Mouse (Mus musculus): Measurements from ENCODE around the gene Mfsd13b.
"Not testable (repeated sequence)": the region's sequence is repeated elsewhere in the genome, so short reads cannot be mapped to it uniquely, and the experiment has no call there.

The Mfsd13b gene

DNA sequence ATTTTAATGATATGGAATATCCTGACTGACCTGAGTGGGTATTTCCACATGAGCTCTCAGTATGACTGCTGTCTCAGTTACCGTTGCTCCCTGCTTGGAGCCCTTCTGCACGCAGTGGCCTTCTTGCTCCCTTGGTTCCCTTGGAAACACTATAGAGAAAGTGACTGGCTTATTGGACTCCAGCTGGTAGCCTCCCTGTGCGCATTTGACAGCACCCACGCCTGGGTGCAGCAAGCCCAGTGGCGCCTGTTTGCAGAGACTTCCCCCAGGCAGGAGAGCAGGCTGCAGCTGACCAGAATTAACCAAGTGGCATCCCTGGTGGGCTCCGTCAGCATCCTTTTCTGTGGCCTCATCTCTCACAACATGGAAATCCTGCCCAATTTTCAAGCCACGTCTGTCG is 8.9 kb downstream of the Mfsd13b start:
- no peak for DNase-seq (ENCODE audit: low spot score)

DNA sequence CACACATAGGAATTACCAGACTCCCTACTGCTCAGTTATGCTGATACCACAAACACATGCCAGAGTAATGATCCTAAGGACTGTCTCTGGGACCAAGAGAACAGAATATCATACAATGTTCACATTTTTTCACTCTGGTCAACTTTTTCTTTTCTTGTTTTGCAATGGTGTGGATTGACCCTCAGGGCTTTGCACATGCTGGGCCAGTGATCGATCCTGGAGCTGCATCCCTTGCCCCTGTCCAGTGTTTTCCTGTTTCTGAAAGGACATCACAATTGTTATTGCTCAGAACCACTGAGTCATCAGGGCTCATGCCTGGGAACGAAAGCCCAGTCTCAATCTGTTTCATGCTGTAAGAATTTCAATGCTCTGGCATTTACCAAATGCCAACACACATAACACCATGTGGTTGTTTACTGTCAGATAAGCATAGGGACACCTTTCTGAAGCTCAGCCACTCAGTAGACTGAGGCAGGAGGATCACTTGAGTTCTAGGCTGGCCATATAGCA is 16.8 kb downstream of the Mfsd13b start:
- DNase-seq (ENCODE audit: low spot score), result no peak

- no peak for DNase-seq (ENCODE audit: low spot score)
These were observed 17.9 kb downstream of the Mfsd13b start for GRCm38 (mm10) chr7:121000065-121000822.

DNA sequence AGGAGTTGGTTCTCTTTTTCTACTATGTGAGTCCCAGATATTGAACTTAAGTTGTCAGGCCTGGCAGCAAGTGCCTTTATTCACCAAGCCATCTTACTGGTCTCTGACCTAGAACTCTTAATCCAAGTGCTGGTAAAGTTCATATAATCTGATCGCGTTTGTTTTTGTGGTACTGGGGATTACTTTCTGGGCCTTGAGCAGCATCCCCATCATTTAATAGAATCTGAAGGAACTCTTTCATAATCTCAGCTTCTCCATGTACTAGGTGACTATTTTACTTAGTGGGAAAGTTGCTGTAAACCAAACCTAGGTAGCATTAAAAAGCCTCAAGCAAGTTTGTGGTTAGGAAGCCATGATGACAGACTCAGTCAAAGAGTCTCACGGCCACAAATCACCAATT is 19.6 kb downstream of the Mfsd13b start:
- DNase-seq (ENCODE audit: low spot score), result no peak

- no peak for DNase-seq (ENCODE audit: low spot score)
These were observed 20.2 kb downstream of the Mfsd13b start for GRCm38 (mm10) chr7:121002407-121002928.

DNA sequence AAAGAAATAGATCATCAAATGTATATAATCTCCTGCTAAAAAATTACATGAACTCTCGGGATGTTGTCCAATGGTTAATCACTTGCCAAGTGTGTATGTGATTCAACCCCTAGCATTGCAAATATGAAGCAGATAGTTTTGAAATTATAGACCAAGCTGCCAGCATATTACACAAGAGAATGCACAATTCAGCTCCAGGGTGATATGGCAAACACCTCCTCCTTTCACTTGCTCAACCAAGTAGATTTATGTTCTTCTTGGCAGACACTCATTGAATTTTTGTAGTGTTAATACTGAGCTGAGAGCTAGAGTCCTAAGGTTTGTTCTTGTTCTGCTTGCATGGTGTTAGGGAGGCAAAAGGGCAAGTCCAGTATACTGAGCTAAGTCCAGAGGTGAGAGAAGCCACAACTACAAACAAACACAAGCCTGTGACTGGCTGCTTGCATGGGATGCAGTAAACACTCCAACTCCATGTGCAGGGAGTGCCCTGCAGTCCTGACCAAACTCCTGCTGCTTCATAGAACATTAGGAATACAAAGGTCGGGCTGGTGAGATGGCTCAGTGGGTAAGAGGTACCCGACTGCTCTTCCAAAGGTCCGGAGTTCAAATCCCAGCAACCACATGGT is 21.6 kb downstream of the Mfsd13b start:
- DNase-seq (ENCODE audit: low spot score), result no peak

- DNase-seq (ENCODE audit: low spot score), result no peak
These were observed 29.7 kb downstream of the Mfsd13b start for GRCm38 (mm10) chr7:121011794-121012689.

DNA sequence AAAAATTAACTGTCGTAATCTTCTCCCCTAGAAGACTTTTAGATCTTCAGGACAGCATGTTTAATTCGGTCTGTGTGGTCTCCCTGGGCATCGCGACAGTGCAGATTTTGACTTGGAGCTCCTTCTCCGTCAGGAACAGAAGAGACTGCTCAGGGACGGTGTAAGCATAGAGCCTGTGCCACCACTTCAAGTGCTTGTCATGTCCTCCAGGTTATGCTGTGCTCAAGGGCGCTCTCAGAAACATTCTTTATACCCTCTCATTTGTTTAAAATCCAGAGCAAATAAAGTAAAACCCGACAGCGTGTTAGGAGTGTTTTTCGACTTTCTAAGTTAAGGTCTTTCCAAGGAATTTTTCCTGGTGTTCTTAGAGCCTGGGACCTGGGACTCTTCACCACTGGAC is 32.2 kb downstream of the Mfsd13b start:
- no peak for DNase-seq (ENCODE audit: low spot score)

DNA sequence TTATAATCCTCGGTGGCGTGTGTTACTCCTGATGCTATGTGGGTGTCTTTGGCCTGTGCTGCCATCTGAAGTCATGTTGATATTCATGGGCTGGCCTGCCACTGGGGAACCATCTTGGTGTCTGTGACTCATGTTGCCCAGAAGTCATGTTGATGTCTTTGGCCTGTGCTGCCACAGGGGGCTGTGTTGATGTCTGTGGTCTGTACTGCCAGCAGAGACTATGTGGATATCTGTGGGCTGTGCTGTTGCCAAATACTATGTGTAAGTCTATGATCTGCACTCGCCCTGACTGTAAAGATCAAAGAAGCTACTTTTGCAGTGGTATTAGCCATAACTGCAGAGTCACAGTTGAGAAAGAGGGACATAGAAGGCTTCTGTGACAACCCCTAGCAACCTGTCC is 36.5 kb downstream of the Mfsd13b start:
- DNase-seq (ENCODE audit: low spot score), result no peak

- peak; percentile 20 for DNase-seq (ENCODE audit: low spot score)
These were observed 38.0 kb downstream of the Mfsd13b start for GRCm38 (mm10) chr7:121020277-121020676.

- DNase-seq (ENCODE audit: low spot score), result no peak
These were observed 43.1 kb downstream of the Mfsd13b start for GRCm38 (mm10) chr7:121025221-121026008.

- DNase-seq (ENCODE audit: low spot score), result no peak
These were observed 44.0 kb downstream of the Mfsd13b start for GRCm38 (mm10) chr7:121026300-121026699.

DNA sequence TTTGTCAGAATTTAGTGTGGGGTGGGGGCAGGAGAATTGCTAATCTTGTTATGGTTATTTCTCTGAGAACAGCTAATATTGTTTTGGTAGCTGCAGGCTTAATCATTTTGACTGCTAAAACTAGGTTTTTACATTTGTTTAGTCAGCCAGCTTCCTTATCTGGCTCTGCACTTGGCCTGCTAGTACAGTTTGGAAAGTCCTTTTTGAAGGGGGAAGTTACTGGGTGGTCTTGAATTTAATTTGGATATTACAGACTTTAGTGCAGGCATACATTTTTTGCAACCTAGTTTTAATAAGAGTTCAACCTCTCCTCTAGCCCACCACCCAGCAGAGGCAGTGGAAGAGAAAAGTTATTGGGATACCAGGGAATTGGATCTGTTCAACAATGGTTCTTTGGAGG is 47.6 kb downstream of the Mfsd13b start:
- not testable (repeated sequence) for DNase-seq (ENCODE audit: low spot score)

GRCm38 (mm10) chr7:121033856-121034652 is 51.7 kb downstream of the Mfsd13b start, which contains the start of gene Mettl9:
Gene Mettl9 (plus strand): TSS chr7:121034445.
- DNase-seq (ENCODE audit: low spot score), result peak; percentile 97

GRCm38 (mm10) chr7:121034701-121035141 is 52.4 kb downstream of the Mfsd13b start:
- DNase-seq (ENCODE audit: low spot score), result no peak

- DNase-seq (ENCODE audit: low spot score), result peak; percentile 58
These were observed 52.9 kb downstream of the Mfsd13b start for GRCm38 (mm10) chr7:121035161-121035721.

- DNase-seq (ENCODE audit: low spot score), result no peak
These were observed 58.3 kb downstream of the Mfsd13b start for GRCm38 (mm10) chr7:121040595-121040994.

DNA sequence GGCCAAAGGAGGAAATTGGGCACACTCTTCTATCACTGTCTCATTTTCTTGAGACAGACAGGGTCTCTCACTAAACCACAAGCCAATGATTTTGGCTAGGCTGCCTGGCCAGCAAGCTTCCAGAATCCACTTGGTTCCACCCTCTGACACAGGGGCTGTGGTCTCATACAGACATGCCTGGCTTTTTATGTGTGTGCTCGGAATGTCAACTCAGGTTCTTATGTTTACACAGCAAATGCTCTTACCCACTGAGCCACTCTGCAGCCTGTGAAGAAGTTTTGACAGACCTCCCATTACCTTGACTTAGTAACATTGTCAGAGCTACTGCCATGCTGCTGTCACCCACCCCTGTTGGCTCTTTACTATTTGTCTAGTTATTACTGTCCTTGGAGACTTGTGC is 59.7 kb downstream of the Mfsd13b start:
- DNase-seq (ENCODE audit: low spot score), result no peak

DNA sequence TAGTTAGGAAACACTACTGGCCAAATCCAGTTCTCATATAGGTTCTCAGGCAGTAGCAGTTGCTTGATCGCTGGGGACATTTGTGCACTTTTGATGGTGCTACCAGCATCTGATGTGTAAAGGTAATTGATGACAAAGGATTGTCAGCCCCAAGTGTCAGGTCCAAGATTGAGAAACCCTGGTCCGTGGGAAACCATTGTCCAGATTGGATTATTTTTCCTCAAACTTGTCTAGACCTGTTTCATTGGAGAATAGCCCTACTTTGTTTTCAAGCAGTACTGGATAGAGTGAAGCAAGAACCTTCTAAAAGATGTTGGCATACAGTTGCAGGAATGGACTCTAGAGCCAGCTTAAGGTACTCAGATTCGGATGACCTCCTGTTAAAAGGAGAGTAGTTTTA is 60.7 kb downstream of the Mfsd13b start:
- DNase-seq (ENCODE audit: low spot score), result no peak

DNA sequence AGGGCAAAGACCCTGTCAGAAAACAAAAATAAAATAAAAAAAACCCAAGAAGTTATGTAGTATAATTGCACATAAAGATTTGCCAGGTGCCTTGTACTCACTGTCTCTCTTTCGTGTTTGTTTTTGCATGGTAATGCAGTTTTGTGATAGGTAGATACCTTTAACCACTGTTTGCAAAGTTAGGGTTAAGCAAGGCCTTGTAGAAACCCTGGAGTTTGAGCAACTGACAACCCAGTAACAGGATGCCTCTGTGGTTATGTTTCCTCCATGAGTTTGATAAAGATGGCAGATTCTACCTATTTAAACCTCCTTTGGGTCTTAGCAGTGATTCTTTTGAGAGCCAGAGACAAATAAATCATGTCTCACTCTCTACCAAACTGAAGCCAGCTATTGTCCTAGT is 61.2 kb downstream of the Mfsd13b start:
- DNase-seq (ENCODE audit: low spot score), result no peak

All from embryo, embryonic 10 days (tissue).